Mouse (Mus musculus) kidney, adult 2 months (tissue): ENCODE measurements at regions not wholly inside any gene's neighbourhood (a gene's known extent, or its start where the extent isn't known, plus 50 kb on each side); places are given as distances from the start of the nearest gene placed in this dataset.

Source experiments
- CTCF ChIP-seq: fragments of 200-500 bp; conservative IDR thresholded peaks from 2 replicates; pipeline ENCODE4 v1.5.1; 2011; ENCODE audit warnings: low read depth, mild to moderate bottlenecking, control low read depth, low read length, moderate library complexity, mixed read lengths; ENCODE audit not compliant: insufficient read depth, insufficient read length
- POLR2A ChIP-seq: fragments of 200-500 bp; IDR thresholded peaks from one replicate; pipeline ENCODE4 v1.6.1; 2011; ENCODE audit warnings: low read depth, low read length, control low read depth

DNA sequence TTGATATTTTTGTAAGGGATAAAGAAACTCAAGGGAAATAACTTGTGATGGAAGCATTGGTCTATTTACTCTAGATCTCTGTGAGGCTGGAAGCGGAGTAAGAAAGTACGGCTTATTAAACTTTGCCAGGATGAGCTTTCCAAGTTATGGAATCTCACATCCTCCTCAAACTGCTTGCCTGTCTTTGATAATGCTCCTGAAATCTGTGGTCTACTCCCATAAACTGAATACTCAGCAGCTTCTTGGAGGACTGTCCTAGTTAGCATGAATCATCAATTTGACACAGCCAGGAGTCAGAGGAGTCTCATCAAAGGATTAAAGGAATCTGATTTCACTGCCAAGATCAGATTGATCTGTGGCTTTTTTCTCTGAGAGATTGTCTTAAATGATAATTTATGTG lies 2753.0 kb upstream of the Lrrc6 start:
- no peak for TF ChIP-seq CTCF
- TF ChIP-seq POLR2A = no peak
